Mouse (Mus musculus): Measurements from ENCODE around the gene Prkcg.

The Prkcg gene

GRCm38 (mm10) chr7:3317704-3318103 is 28.7 kb downstream of the Prkcg start:
- no peak for DNase-seq (ENCODE audit: low spot score in 2 of 2)

GRCm38 (mm10) chr7:3320856-3321255 is 31.9 kb downstream of the Prkcg start:
- no peak for DNase-seq (ENCODE audit: low spot score in 2 of 2)

GRCm38 (mm10) chr7:3323826-3324225 is 34.8 kb downstream of the Prkcg start:
- DNase-seq (ENCODE audit: low spot score in 2 of 2): no peak

GRCm38 (mm10) chr7:3327961-3328360 is 39.0 kb downstream of the Prkcg start:
- DNase-seq (ENCODE audit: low spot score in 2 of 2): no peak

GRCm38 (mm10) chr7:3329776-3330546 is 41.0 kb downstream of the Prkcg start:
- peak; percentile 81 to 87 for DNase-seq (ENCODE audit: low spot score in 2 of 2)

GRCm38 (mm10) chr7:3331171-3331570 is 42.2 kb downstream of the Prkcg start:
- no peak for DNase-seq (ENCODE audit: low spot score in 2 of 2)

- peak; percentile 91 to 92 for DNase-seq (ENCODE audit: low spot score in 2 of 2)
These were observed 42.7 kb downstream of the Prkcg start for GRCm38 (mm10) chr7:3331581-3332223.

GRCm38 (mm10) chr7:3332224-3332615 is 43.2 kb downstream of the Prkcg start:
- DNase-seq (ENCODE audit: low spot score in 2 of 2): no peak

- peak; percentile 78 to 81 for DNase-seq (ENCODE audit: low spot score in 2 of 2)
These were observed 43.9 kb downstream of the Prkcg start, which contains the start of gene Cacng7 for GRCm38 (mm10) chr7:3332619-3333521. TSS of gene Cacng7 (plus strand) at chr7:3332955.

- peak in 1 of 2 experiments; percentile 48 for DNase-seq (ENCODE audit: low spot score in 2 of 2)
These were observed 44.6 kb downstream of the Prkcg start for GRCm38 (mm10) chr7:3333542-3333941.

- no peak for DNase-seq (ENCODE audit: low spot score in 2 of 2)
These were observed 47.4 kb downstream of the Prkcg start for GRCm38 (mm10) chr7:3336412-3336811.

- DNase-seq (ENCODE audit: low spot score in 2 of 2): no peak
These were observed 49.4 kb downstream of the Prkcg start for GRCm38 (mm10) chr7:3338286-3338935.

- no peak for DNase-seq (ENCODE audit: low spot score in 2 of 2)
These were observed 50.0 kb downstream of the Prkcg start for GRCm38 (mm10) chr7:3339010-3339409.

GRCm38 (mm10) chr7:3343861-3344260 is 54.9 kb downstream of the Prkcg start:
- DNase-seq (ENCODE audit: low spot score in 2 of 2): no peak

- DNase-seq (ENCODE audit: low spot score in 2 of 2): no peak
These were observed 56.3 kb downstream of the Prkcg start for GRCm38 (mm10) chr7:3345301-3345700.

GRCm38 (mm10) chr7:3347366-3348287 is 58.6 kb downstream of the Prkcg start:
- no peak for DNase-seq (ENCODE audit: low spot score in 2 of 2)

GRCm38 (mm10) chr7:3348326-3348725 is 59.3 kb downstream of the Prkcg start:
- DNase-seq (ENCODE audit: low spot score in 2 of 2): no peak

GRCm38 (mm10) chr7:3349775-3350174 is 60.8 kb downstream of the Prkcg start:
- no peak for DNase-seq (ENCODE audit: low spot score in 2 of 2)

GRCm38 (mm10) chr7:3351536-3351935 is 62.6 kb downstream of the Prkcg start:
- no peak for DNase-seq (ENCODE audit: low spot score in 2 of 2)

GRCm38 (mm10) chr7:3354850-3355249 is 65.9 kb downstream of the Prkcg start:
- DNase-seq (ENCODE audit: low spot score in 2 of 2): no peak

GRCm38 (mm10) chr7:3360678-3361077 is 71.7 kb downstream of the Prkcg start:
- no peak for DNase-seq (ENCODE audit: low spot score in 2 of 2)

All from right cerebral cortex, postnatal 10 days (tissue).